Mouse (Mus musculus) ovary, adult 2 months (tissue): ENCODE results near the gene Fam118b. TPM values are rescaled to one million over a fixed set of nuclear protein-coding genes. Genes with fewer than 3 reads are reported as not detected.

Source experiments
- polyA plus RNA-seq: library from polyadenylated mRNA; depleted of rRNA; stranded (reverse); fragments of >200 nt; gene quantifications from 2 replicates; pipeline ENCODE4 v1.2.3, GENCODE M21; 2012; rRNA removed

Gene Fam118b
- polyA plus RNA-seq: 7.3 and 15.1 TPM in 2 replicates

DNA sequence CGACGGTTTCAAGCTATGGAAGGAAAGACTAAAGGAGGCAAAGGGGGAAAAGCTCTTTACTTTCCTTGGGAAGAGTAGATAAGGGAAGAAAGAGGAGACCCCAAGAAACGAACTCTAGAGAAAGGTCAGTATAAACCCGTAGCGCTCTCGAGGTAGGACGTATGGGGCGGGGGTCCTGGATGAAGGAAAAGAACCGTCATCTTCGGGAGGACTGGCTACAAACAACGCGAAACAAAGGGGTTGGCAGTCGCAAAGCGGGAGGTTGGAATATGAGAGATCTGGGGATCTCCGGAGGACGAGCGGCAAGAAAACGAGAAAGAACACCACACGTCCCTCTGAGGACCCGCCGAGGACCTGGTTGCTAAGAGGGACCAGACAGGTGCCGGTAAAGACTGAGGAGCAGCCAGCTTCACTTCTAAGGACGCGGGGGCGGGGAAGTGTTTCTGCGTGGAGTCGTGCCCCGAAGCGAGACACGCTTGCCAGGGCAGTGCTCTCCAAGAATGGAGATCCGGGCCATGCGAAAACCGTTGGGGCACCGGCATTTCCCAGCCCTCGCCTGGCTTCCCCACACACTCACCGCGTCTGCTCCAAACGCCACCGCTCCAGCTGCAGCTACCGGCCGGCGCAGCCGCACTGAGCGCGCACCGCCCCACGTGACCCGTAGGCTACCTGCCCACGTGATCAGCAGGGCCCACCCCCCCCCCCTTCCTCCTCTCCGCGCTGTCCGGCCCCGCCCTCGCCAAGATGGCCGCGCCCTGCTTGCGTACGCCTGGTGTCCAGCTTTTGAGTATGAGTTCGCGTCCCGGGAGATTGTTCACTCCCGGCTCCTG, at the start of gene Fam118b, which contains the start of gene Rpusd4:
TSS of gene Fam118b (minus strand) at position 660 of the 830 bp plus-strand sequence.
TSS of gene Rpusd4 (plus strand) at position 720 of the 830 bp plus-strand sequence.

DNA sequence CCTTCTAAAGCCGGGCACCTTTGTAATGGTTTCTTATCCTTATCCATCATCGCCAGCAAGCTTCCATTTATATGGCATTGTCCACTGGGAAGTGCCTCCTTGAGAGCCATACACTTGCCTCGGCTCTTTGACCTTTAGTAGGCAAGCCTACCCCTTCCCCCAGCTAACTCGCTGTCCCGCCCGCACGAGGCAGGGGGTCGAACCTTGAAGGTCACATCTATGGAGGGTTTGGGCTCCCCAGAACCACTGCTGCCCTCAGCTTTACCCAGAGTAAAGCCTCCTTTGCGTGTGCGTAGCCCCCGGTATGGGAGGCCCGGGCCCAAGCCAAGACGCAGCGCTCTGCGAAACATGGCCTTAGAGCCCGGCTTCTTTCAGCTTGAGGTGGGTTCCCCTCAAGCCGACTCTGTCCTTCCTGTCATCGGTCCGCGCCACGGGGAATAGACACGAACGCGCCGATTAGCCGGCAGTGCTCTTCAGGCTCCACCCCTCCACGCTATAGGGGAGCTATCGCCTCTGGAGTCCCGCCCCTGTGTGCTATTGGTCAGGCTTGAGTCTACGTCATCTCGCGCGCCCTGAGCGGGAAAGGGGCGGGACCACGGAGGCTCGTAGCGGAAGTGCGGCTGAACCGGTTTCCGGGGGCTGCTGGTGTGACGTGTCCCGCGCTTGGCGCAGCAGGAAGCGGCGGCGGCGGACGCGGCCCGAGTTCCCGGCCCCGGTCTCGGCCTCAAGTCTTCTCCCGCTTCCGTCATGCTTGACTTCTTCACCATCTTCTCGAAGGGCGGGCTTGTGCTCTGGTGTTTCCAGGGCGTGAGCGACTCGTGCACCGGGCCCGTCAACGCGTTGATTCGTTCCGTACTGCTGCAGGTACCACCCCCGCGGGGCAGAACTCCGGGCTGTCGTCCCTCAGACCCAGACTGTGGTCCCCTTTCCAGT, 56.8 kb downstream of the Fam118b start, which contains the start of gene Foxred1:
TSS of gene Foxred1 (minus strand) at position 514 of the 933 bp plus-strand sequence.

DNA sequence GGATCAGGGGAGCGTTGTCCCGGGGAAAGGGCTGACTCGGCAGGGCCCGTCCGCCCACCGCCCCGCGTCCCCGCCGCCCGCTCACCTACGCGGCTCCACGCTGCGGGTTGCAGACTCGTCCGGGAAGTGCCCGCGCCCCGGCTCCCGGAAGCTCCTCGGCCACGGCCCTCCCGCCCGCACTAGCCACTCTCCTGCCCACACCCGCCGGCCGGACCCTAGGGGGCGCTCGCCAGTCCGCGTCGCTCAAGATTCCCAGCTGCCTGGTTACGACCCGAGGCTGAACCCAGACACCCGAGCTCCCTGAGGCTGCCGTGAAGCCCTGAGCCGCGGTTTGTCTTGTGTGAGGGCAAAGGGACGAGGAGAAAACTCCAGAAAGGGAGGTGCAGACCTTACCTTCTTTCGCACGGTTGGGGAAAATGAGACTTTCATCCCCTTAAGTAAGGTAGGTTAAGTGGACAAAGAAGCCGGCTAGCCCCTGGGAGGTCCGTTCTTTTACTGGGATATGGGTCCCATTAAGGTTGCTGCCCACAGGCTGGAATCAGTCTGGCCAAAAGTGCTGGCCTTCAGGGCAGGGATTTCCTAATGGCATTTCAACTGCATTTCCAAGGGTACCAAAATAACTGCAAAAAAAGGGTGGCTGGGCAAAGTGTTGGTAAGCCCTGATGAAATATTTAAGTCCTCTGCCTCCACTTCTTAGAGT, 67.7 kb downstream of the Fam118b start, which contains the start of the genes Srpr and Tirap:
TSS of gene Srpr (plus strand) at position 404 of the 700 bp plus-strand sequence.
TSS of gene Tirap (minus strand) at position 520 of the 700 bp plus-strand sequence.

DNA sequence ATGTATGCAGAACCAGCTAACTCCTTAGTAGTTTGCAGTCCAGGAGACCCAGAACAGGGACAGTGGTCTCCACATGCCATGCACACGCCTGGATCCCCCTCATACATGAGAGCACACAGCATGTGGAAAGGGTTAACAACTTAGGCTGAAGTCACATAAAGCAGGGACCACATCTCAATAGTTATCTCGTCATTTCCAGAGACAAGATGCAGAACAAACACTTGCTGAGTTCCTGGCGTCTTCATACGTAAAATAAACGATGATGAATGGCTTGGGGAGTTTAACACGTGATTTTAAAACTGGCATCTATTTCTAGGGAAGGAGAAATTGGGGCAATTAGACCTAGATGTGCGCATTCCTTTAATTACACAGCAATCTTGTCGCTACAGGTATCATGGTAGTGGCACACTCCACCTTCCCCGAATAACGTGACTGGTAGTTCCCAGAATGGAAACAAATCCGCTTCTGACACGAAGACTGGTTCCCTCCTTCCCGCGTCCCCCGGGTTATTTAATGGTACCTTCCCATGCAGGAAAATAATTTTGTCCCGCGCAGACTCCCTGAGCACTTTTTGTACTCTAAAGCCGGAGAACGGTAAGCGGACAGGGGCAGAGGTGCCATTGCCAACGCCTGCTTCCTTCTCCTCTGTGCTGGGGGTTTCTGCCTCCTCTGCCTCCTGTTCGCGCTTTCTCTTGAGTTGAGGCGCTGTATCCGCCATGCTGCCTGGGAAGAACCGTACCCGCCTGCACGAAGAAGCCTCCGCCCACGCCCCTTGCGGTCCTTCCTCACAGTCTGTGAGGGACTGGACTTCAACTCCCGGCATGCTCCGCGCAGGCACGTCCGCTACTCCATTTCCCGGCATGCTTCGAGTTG, 92.1 kb downstream of the Fam118b start, which contains the start of gene Dcps:
TSS of gene Dcps (minus strand) at position 811 of the 873 bp plus-strand sequence.

Other genes starting within 250 kb of the Fam118b start
- gene St3gal4, start 148.5 kb downstream of the Fam118b start, polyA plus RNA-seq: 39.0 and 40.3 TPM in 2 replicates
- 40.2 and 52.9 TPM in 2 replicates for gene Dcps, start 91.7 kb downstream of the Fam118b start, polyA plus RNA-seq
- gene Srpr, start 67.6 kb downstream of the Fam118b start, polyA plus RNA-seq: 69.6 and 78.6 TPM in 2 replicates
- gene Tirap, start 67.5 kb downstream of the Fam118b start, polyA plus RNA-seq: 23.7 and 26.3 TPM in 2 replicates
- gene Foxred1, start 56.8 kb downstream of the Fam118b start, polyA plus RNA-seq: 18.7 and 20.0 TPM in 2 replicates
- 7.4 and 9.9 TPM in 2 replicates for gene Rpusd4, start 60 bp upstream of the Fam118b start, polyA plus RNA-seq
- gene Cdon, start 153.3 kb upstream of the Fam118b start, polyA plus RNA-seq: 12.6 and 16.5 TPM in 2 replicates